Mouse (Mus musculus) kidney, postnatal 0 days (tissue): ENCODE measurements around the gene Cracr2b. TPM values are rescaled to one million over a fixed set of nuclear protein-coding genes. Genes with fewer than 3 reads are reported as not detected.

Experiments
- ATAC-seq: fragments of 200-750 bp; cut with Nextera tagmentation; replicated peaks from 2 replicates; pipeline ENCODE4 v1.8.0; 2017; ENCODE audit warnings: low read depth, moderate number of reproducible peaks, moderate TSS enrichment, moderate library complexity; ENCODE audit not compliant: low FRiP score
- DNase-seq: peaks from one replicate; pipeline ENCODE4 v3.0.0-alpha.2; 2016; ENCODE audit warnings: low spot score
- H3K27ac ChIP-seq: fragments of 300-500 bp; sonication (generic); 2 replicates; pipeline ENCODE4 v1.5.1; 2014; ENCODE audit warnings: mild to moderate bottlenecking
- H3K27me3 ChIP-seq: fragments of 300-500 bp; sonication (generic); 2 replicates; pipeline ENCODE4 v1.6.1; 2014; ENCODE audit warnings: low read length, mixed read lengths; ENCODE audit not compliant: insufficient read depth
- H3K36me3 ChIP-seq: fragments of 300-500 bp; sonication (generic); 2 replicates; pipeline ENCODE4 v1.6.1; 2014; ENCODE audit warnings: low read length, mixed read lengths; ENCODE audit not compliant: insufficient read depth
- H3K4me1 ChIP-seq: fragments of 300-500 bp; sonication (generic); replicated peaks from 2 replicates; pipeline ENCODE4 v1.6.1; 2014; ENCODE audit warnings: antibody characterized with exemption, low read length, mixed read lengths; ENCODE audit not compliant: insufficient read depth
- H3K4me2 ChIP-seq: fragments of 300-500 bp; sonication (generic); 2 replicates; pipeline ENCODE4 v1.6.1; 2014; ENCODE audit warnings: mild to moderate bottlenecking, low read length, moderate library complexity, mixed read lengths
- H3K4me3 ChIP-seq: fragments of 300-500 bp; sonication (generic); replicated peaks from 2 replicates; pipeline ENCODE4 v1.5.1; 2014; ENCODE audit warnings: low read depth, low read length
- H3K9ac ChIP-seq: fragments of 300-500 bp; sonication (generic); 2 replicates; pipeline ENCODE4 v1.6.1; 2014; ENCODE audit warnings: low read depth, low read length
- H3K9me3 ChIP-seq: fragments of 300-500 bp; sonication (generic); replicated peaks from 2 replicates; pipeline ENCODE4 v1.6.1; 2016; ENCODE audit warnings: low read length, inconsistent platforms, mixed read lengths
- CTCF ChIP-seq: IDR thresholded peaks from 2 replicates; pipeline ENCODE4 v1.5.1; 2016; ENCODE audit warnings: antibody characterized with exemption, low read depth, mild to moderate bottlenecking, moderate library complexity
- WGBS: fragments of 180-500 bp; shearing (Covaris S2); extraction: QIAGEN DNeasy Blood & Tissue Kit; methylation state at CpG from one replicate; pipeline ENCODE4 v1.1.7; 2014; 5-methylcytosine and 5-hydroxymethylcytosine counted together
- polyA plus RNA-seq: library from polyadenylated mRNA; unstranded; fragments of >200 nt; fragmentation: Nextera tagmentation; extraction: Ambion mirVana; gene quantifications from 2 replicates; pipeline ENCODE4 v1.2.1, GENCODE M21; 2015

Cracr2b gene
- polyA plus RNA-seq, 1 experiment from 2014 or later: 16.1 TPM

DNA sequence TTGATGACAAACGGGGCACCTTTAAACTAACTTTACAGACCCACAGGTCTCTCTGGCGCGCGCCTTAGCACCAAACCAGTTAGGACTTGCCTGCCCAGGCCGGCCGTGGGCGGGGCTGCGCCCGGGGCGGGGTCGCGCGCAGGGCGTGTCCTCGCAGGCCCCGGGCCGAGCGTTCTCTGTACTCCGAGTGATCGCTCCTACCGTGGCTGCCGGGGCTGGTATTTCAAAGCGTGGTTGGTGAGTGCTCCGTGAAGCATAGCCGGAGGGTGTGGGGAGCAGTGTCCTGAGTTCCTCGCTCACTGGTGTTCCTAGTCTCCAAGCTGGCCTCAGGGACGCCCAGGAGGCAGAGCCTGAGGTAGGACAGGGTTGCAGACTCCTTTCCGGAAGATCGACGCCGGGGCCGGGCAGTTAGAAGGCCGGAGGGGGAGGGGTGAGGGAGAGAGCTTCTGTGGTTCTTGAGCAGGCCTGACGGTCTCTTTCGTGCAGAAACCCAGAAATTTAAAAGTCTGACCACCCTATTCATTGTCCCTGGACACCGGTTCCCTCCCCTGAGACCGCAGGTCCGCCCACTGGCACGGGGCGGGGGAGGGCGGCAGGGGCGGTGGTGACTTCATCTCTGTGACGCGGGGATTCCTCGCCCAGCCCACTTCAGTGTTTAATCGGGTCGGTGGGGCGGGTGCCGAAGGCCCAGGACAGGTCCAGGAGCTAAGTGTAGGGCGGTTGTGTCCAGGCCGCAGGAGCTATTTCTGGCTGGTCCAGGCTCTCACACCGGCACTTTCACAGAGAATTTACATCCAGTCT is 6.5 kb downstream of the Cracr2b start, which contains the start of gene Cd151:
Cd151 (plus strand) TSS at position 163 of the 801 bp plus-strand sequence.
- H3K36me3 ChIP-seq: peaks cover 23% of the 10 kb centered on the region
- peak within 1 kb of the TSS; percentile 85 for H3K4me2 ChIP-seq
- WGBS: under 1% methylated on average over 52 of the region's 52 CpGs
- no peaks in the 10 kb centered on the region for H3K27me3 ChIP-seq
- DNase-seq (peak; percentile 91), ATAC-seq (peak; percentile 75)
- TF ChIP-seq CTCF: no peak
- peak within 1 kb of the TSS; percentile 80 for H3K9ac ChIP-seq
- H3K4me3 ChIP-seq: peak within 1 kb of the TSS; percentile 66
- H3K4me1 ChIP-seq: peaks cover 55% of the 10 kb centered on the region
- H3K27ac ChIP-seq: peak within 1 kb of the TSS; percentile 96
- no peaks in the 10 kb centered on the region for H3K9me3 ChIP-seq

DNA sequence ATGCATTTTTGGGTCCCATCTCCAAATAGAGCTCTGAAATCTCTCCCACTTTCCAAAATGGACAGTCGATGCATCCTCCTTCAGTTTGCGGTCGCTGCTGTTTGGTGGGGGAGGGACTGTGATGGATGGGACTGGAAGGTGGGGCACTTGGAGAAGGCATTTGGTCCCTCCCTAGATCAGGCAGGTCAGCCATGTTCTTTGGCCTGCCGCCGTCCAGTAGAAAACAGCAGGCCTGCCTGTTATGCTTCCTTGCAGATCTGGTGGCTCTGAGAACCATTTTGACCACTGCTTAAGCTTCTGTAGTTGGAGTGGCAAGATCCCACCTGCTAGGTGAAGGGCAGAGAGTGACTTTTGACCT is 7.2 kb downstream of the Cracr2b start:
- WGBS: 5% methylated on average over 5 of the region's 5 CpGs
- H3K27me3 ChIP-seq: no peaks in the 10 kb centered on the region
- no peak for TF ChIP-seq CTCF
- 0 out of 2 replicates have a peak, but pooled peaks have one; percentile 18 for ATAC-seq
- H3K4me1 ChIP-seq: peaks cover 52% of the 10 kb centered on the region
- peak overlapping the region; percentile 85 for H3K4me2 ChIP-seq
- peak overlapping the region; percentile 96 for H3K27ac ChIP-seq
- H3K9me3 ChIP-seq: no peaks in the 10 kb centered on the region
- H3K4me3 ChIP-seq: peak overlapping the region; percentile 66
- H3K36me3 ChIP-seq: peaks cover 23% of the 10 kb centered on the region
- peak; percentile 70 for DNase-seq
- peak overlapping the region; percentile 80 for H3K9ac ChIP-seq

- DNase-seq: peak; percentile 95
- Histone ChIP-seq H3K4me2 (peak overlapping the region; percentile 85), H3K4me1 (peaks cover 52% of the 10 kb centered on the region), H3K36me3 (peaks cover 23% of the 10 kb centered on the region), H3K27ac (peak overlapping the region; percentile 96), H3K9me3 (no peaks in the 10 kb centered on the region), H3K4me3 (peak overlapping the region; percentile 66), H3K27me3 (no peaks in the 10 kb centered on the region), H3K9ac (peak overlapping the region; percentile 80)
- peak; percentile 65 for ATAC-seq
- WGBS: 10% methylated on average over 8 of the region's 8 CpGs
- TF ChIP-seq CTCF: peak; percentile 68
These were observed 7.8 kb downstream of the Cracr2b start for GRCm38 (mm10) chr7:141468522-141469211.

- no peak for TF ChIP-seq CTCF
- Histone ChIP-seq H3K9me3 (no peaks in the 10 kb centered on the region), H3K36me3 (peaks cover 23% of the 10 kb centered on the region), H3K4me1 (peaks cover 51% of the 10 kb centered on the region), H3K4me2 (peak overlapping the region; percentile 85), H3K9ac (peak overlapping the region; percentile 80), H3K4me3 (peak overlapping the region; percentile 66; the same call in 1 of the 2 replicates), H3K27me3 (no peaks in the 10 kb centered on the region), H3K27ac (peak overlapping the region; percentile 96)
- ATAC-seq: no peak
- DNase-seq: no peak
- 45% methylated on average over 6 of the region's 6 CpGs for WGBS
These were observed 8.5 kb downstream of the Cracr2b start for GRCm38 (mm10) chr7:141469352-141469751.

GRCm38 (mm10) chr7:141469901-141470636 is 9.2 kb downstream of the Cracr2b start:
- H3K4me2 ChIP-seq: peak overlapping the region; percentile 85; the same call in 1 of the 2 replicates
- H3K27ac ChIP-seq: peak overlapping the region; percentile 42; the same call in 1 of the 2 replicates
- no peaks in the 10 kb centered on the region for H3K27me3 ChIP-seq
- DNase-seq (no peak), ATAC-seq (no peak)
- peaks cover 45% of the 10 kb centered on the region for H3K4me1 ChIP-seq
- no peaks in the 10 kb centered on the region for H3K9me3 ChIP-seq
- H3K36me3 ChIP-seq: peaks cover 23% of the 10 kb centered on the region
- no peak for TF ChIP-seq CTCF
- WGBS: 87% methylated on average over 18 of the region's 18 CpGs
- no peak overlapping the region for H3K4me3 ChIP-seq
- no peak overlapping the region for H3K9ac ChIP-seq

DNA sequence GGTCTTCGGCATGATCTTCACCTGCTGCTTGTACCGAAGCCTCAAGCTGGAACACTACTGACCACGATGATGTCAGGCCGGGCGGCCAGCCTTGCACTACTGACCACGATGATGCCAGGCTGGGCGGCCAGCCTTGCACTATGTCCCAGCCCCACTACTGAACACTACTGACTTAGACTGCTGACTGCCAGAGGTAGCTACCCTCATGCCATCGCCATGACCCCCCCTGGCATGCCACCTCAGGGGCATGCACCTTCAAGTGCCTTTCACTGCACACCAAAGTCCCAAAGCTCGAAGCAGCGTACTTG is 9.7 kb downstream of the Cracr2b start:
- Histone ChIP-seq H3K27ac (no peak overlapping the region), H3K4me1 (peaks cover 40% of the 10 kb centered on the region), H3K9ac (no peak overlapping the region), H3K4me3 (no peak overlapping the region), H3K27me3 (no peaks in the 10 kb centered on the region), H3K9me3 (no peaks in the 10 kb centered on the region), H3K4me2 (no peak overlapping the region), H3K36me3 (peaks cover 23% of the 10 kb centered on the region)
- no peak for ATAC-seq
- no peak for DNase-seq
- WGBS: 91% methylated on average over 10 of the region's 10 CpGs
- no peak for TF ChIP-seq CTCF
